Mouse (Mus musculus) midbrain, embryonic 12.5 days (tissue): ENCODE results near the gene Anxa5. TPM values are rescaled to one million over a fixed set of nuclear protein-coding genes. Genes with fewer than 3 reads are reported as not detected.

ENCODE experiments used
- ATAC-seq: fragments of 200-750 bp; cut with Nextera tagmentation; 2 replicates; pipeline ENCODE4 v1.8.0; 2017; ENCODE audit warnings: low read depth, moderate TSS enrichment, moderate library complexity; ENCODE audit not compliant: low FRiP score
- H3K27ac ChIP-seq: fragments of 300-500 bp; sonication (generic); replicated peaks from 2 replicates; pipeline ENCODE4 v1.5.1; 2016; ENCODE audit warnings: mild to moderate bottlenecking
- H3K27me3 ChIP-seq: fragments of 300-500 bp; sonication (generic); 2 replicates; pipeline ENCODE4 v1.6.1; 2016; ENCODE audit warnings: mild to moderate bottlenecking
- H3K36me3 ChIP-seq: fragments of 300-500 bp; sonication (generic); 2 replicates; pipeline ENCODE4 v1.6.1; 2016
- H3K4me1 ChIP-seq: fragments of 300-500 bp; sonication (generic); 2 replicates; pipeline ENCODE4 v1.6.1; 2016
- H3K4me2 ChIP-seq: fragments of 300-500 bp; sonication (generic); replicated peaks from 2 replicates; pipeline ENCODE4 v1.6.1; 2016; ENCODE audit warnings: mild to moderate bottlenecking, moderate library complexity
- H3K4me3 ChIP-seq: fragments of 300-500 bp; sonication (generic); 2 replicates; pipeline ENCODE4 v1.5.1; 2016; ENCODE audit warnings: mild to moderate bottlenecking
- H3K9ac ChIP-seq: fragments of 300-500 bp; sonication (generic); replicated peaks from 2 replicates; pipeline ENCODE4 v1.6.1; 2016; ENCODE audit warnings: mild to moderate bottlenecking, moderate library complexity
- H3K9me3 ChIP-seq: fragments of 300-500 bp; sonication (generic); 2 replicates; pipeline ENCODE4 v1.6.1; 2016; ENCODE audit warnings: mild to moderate bottlenecking
- WGBS: fragments of 180-500 bp; shearing (Covaris S2); methylation state at CpG from one replicate; pipeline ENCODE4 v1.1.7; 2016; 5-methylcytosine and 5-hydroxymethylcytosine counted together
- polyA plus RNA-seq: library from polyadenylated mRNA; unstranded; fragments of >200 nt; fragmentation: Nextera tagmentation; extraction: Ambion mirVana; gene quantifications from 2 replicates; pipeline ENCODE4 v1.2.1, GENCODE M21; 2016

Anxa5 gene
- polyA plus RNA-seq, 1 experiment from 2014 or later: 90.1 TPM

GRCm38 (mm10) chr3:36486176-36486575 lies 10.5 kb upstream of the Anxa5 start:
- H3K4me1 ChIP-seq: peaks cover 12% of the 10 kb centered on the region
- no peaks in the 10 kb centered on the region for H3K9me3 ChIP-seq
- WGBS: 50% methylated on average over 6 of the region's 6 CpGs
- H3K27me3 ChIP-seq: no peaks in the 10 kb centered on the region
- ATAC-seq: no peak
- H3K27ac ChIP-seq: no peak overlapping the region
- no peak overlapping the region for H3K4me3 ChIP-seq
- no peak overlapping the region for H3K4me2 ChIP-seq
- H3K9ac ChIP-seq: no peak overlapping the region
- no peaks in the 10 kb centered on the region for H3K36me3 ChIP-seq

GRCm38 (mm10) chr3:36484292-36484691 lies 8.6 kb upstream of the Anxa5 start:
- H3K36me3 ChIP-seq: no peaks in the 10 kb centered on the region
- no peaks in the 10 kb centered on the region for H3K27me3 ChIP-seq
- no peak overlapping the region for H3K27ac ChIP-seq
- 92% methylated on average over 4 of the region's 4 CpGs for WGBS
- no peak overlapping the region for H3K4me2 ChIP-seq
- no peak overlapping the region for H3K9ac ChIP-seq
- no peaks in the 10 kb centered on the region for H3K9me3 ChIP-seq
- ATAC-seq: no peak
- H3K4me3 ChIP-seq: no peak overlapping the region
- H3K4me1 ChIP-seq: peaks cover 16% of the 10 kb centered on the region

- H3K36me3 ChIP-seq: no peaks in the 10 kb centered on the region
- ATAC-seq: no peak
- 48% methylated on average over 9 of the region's 9 CpGs for WGBS
Observed at GRCm38 (mm10) chr3:36482940-36483339, 7.2 kb upstream of the Anxa5 start.

GRCm38 (mm10) chr3:36481776-36482193 lies 6.1 kb upstream of the Anxa5 start:
- peak overlapping the region; percentile 32 for H3K4me2 ChIP-seq
- peak overlapping the region; percentile 28; the same call in 1 of the 2 replicates for H3K9ac ChIP-seq
- 6% methylated on average over 11 of the region's 11 CpGs for WGBS
- ATAC-seq: peak; percentile 81
- peak overlapping the region; percentile 83 for H3K27ac ChIP-seq
- H3K27me3 ChIP-seq: no peaks in the 10 kb centered on the region
- peaks cover 22% of the 10 kb centered on the region for H3K4me1 ChIP-seq
- no peak overlapping the region for H3K4me3 ChIP-seq
- no peaks in the 10 kb centered on the region for H3K9me3 ChIP-seq
- no peaks in the 10 kb centered on the region for H3K36me3 ChIP-seq

More at GRCm38 (mm10) chr3:36482940-36483339, 7.2 kb upstream of the Anxa5 start:
- H3K27ac ChIP-seq: no peak overlapping the region
- H3K4me3 ChIP-seq: no peak overlapping the region
- H3K4me1 ChIP-seq: peaks cover 22% of the 10 kb centered on the region
- H3K27me3 ChIP-seq: no peaks in the 10 kb centered on the region
- no peak overlapping the region for H3K9ac ChIP-seq
- no peak overlapping the region for H3K4me2 ChIP-seq
- no peaks in the 10 kb centered on the region for H3K9me3 ChIP-seq

GRCm38 (mm10) chr3:36480486-36480885 lies 4.8 kb upstream of the Anxa5 start:
- Histone ChIP-seq H3K9ac (no peak overlapping the region), H3K36me3 (no peaks in the 10 kb centered on the region), H3K27ac (no peak overlapping the region), H3K4me3 (no peak overlapping the region), H3K4me1 (peaks cover 29% of the 10 kb centered on the region), H3K9me3 (no peaks in the 10 kb centered on the region), H3K27me3 (no peaks in the 10 kb centered on the region), H3K4me2 (no peak overlapping the region)
- 50% methylated on average over 2 of the region's 2 CpGs for WGBS
- no peak for ATAC-seq

GRCm38 (mm10) chr3:36478776-36479175 lies 3.1 kb upstream of the Anxa5 start:
- Histone ChIP-seq H3K27ac (no peak overlapping the region), H3K9ac (no peak overlapping the region), H3K4me2 (no peak overlapping the region), H3K4me3 (no peak overlapping the region), H3K9me3 (no peaks in the 10 kb centered on the region), H3K27me3 (peaks cover 12% of the 10 kb centered on the region; the same call in 1 of the 2 replicates), H3K4me1 (peaks cover 35% of the 10 kb centered on the region), H3K36me3 (no peaks in the 10 kb centered on the region)
- ATAC-seq: no peak
- WGBS: 80% methylated on average over 8 of the region's 8 CpGs

GRCm38 (mm10) chr3:36476261-36477155 lies 814 bp upstream of the Anxa5 start:
- H3K36me3 ChIP-seq: no peaks in the 10 kb centered on the region
- H3K27ac ChIP-seq: no peak overlapping the region
- H3K27me3 ChIP-seq: peaks cover 12% of the 10 kb centered on the region; the same call in 1 of the 2 replicates
- 41% methylated on average over 20 of the region's 20 CpGs for WGBS
- peaks cover 24% of the 10 kb centered on the region for H3K4me1 ChIP-seq
- H3K9ac ChIP-seq: peak overlapping the region; percentile 55
- H3K9me3 ChIP-seq: no peaks in the 10 kb centered on the region
- ATAC-seq: no peak; the same call in 1 of the 2 replicates
- peak overlapping the region; percentile 91 for H3K4me2 ChIP-seq
- peak overlapping the region; percentile 53 for H3K4me3 ChIP-seq

GRCm38 (mm10) chr3:36474938-36475483 lies 683 bp downstream of the Anxa5 start:
- Histone ChIP-seq H3K9ac (peak overlapping the region; percentile 55), H3K27me3 (peaks cover 12% of the 10 kb centered on the region; the same call in 1 of the 2 replicates), H3K27ac (0 out of 2 replicates have a peak overlapping the region, but pooled peaks have one; percentile 7), H3K9me3 (no peaks in the 10 kb centered on the region), H3K36me3 (no peaks in the 10 kb centered on the region), H3K4me3 (peak overlapping the region; percentile 53), H3K4me2 (peak overlapping the region; percentile 91), H3K4me1 (peaks cover 20% of the 10 kb centered on the region)
- ATAC-seq: no peak
- 5% methylated on average over 24 of the region's 24 CpGs for WGBS

- H3K4me2 ChIP-seq: peak overlapping the region; percentile 91; the same call in 1 of the 2 replicates
Observed at GRCm38 (mm10) chr3:36474421-36474820, 1.3 kb downstream of the Anxa5 start.

GRCm38 (mm10) chr3:36473222-36473621 lies 2.5 kb downstream of the Anxa5 start:
- peaks cover 12% of the 10 kb centered on the region; the same call in 1 of the 2 replicates for H3K27me3 ChIP-seq
- 96% methylated on average over 5 of the region's 5 CpGs for WGBS
- H3K4me3 ChIP-seq: no peak overlapping the region
- no peak overlapping the region for H3K27ac ChIP-seq
- no peak for ATAC-seq
- H3K4me1 ChIP-seq: peaks cover 14% of the 10 kb centered on the region
- no peaks in the 10 kb centered on the region for H3K9me3 ChIP-seq
- no peaks in the 10 kb centered on the region for H3K36me3 ChIP-seq
- H3K9ac ChIP-seq: no peak overlapping the region
- H3K4me2 ChIP-seq: no peak overlapping the region

More at GRCm38 (mm10) chr3:36474421-36474820, 1.3 kb downstream of the Anxa5 start:
- H3K9ac ChIP-seq: no peak overlapping the region
- no peaks in the 10 kb centered on the region for H3K36me3 ChIP-seq
- ATAC-seq: no peak
- WGBS: 77% methylated on average over 5 of the region's 5 CpGs
- H3K27ac ChIP-seq: no peak overlapping the region
- H3K9me3 ChIP-seq: no peaks in the 10 kb centered on the region
- no peak overlapping the region for H3K4me3 ChIP-seq
- H3K4me1 ChIP-seq: peaks cover 20% of the 10 kb centered on the region
- H3K27me3 ChIP-seq: peaks cover 12% of the 10 kb centered on the region; the same call in 1 of the 2 replicates

GRCm38 (mm10) chr3:36471856-36472255 lies 3.8 kb downstream of the Anxa5 start:
- no peak for ATAC-seq
- peaks cover 14% of the 10 kb centered on the region for H3K4me1 ChIP-seq
- H3K9me3 ChIP-seq: no peaks in the 10 kb centered on the region
- H3K27me3 ChIP-seq: peaks cover 12% of the 10 kb centered on the region; the same call in 1 of the 2 replicates
- WGBS: 80% methylated on average over 4 of the region's 4 CpGs
- H3K27ac ChIP-seq: no peak overlapping the region
- H3K9ac ChIP-seq: no peak overlapping the region
- H3K4me2 ChIP-seq: no peak overlapping the region
- no peaks in the 10 kb centered on the region for H3K36me3 ChIP-seq
- H3K4me3 ChIP-seq: no peak overlapping the region

GRCm38 (mm10) chr3:36468871-36469270 lies 6.8 kb downstream of the Anxa5 start:
- WGBS: 52% methylated on average over 2 of the region's 2 CpGs

More at GRCm38 (mm10) chr3:36468871-36469270, 6.8 kb downstream of the Anxa5 start:
- Histone ChIP-seq H3K9me3 (no peaks in the 10 kb centered on the region), H3K27me3 (no peaks in the 10 kb centered on the region), H3K4me3 (no peak overlapping the region), H3K4me2 (no peak overlapping the region), H3K9ac (no peak overlapping the region), H3K27ac (no peak overlapping the region), H3K4me1 (no peaks in the 10 kb centered on the region), H3K36me3 (no peaks in the 10 kb centered on the region)
- ATAC-seq: no peak
